Mouse (Mus musculus) testis, adult 2 months (tissue): Measurements from ENCODE around the gene Pcx. TPM values are rescaled to one million over a fixed set of nuclear protein-coding genes. Genes with fewer than 3 reads are reported as not detected.
A peak's percentile ranks its signal among the peaks of the same experiment; 100 is the strongest.

Experiments
- H3K27ac ChIP-seq: fragments of 200-500 bp; 2 replicates; pipeline ENCODE4 v1.5.1; 2012; ENCODE audit warnings: low read depth, low read length; ENCODE audit not compliant: control insufficient read depth, insufficient read depth
- H3K27me3 ChIP-seq: fragments of 200-500 bp; 2 replicates; pipeline ENCODE4 v1.6.1; 2012; ENCODE audit warnings: mild to moderate bottlenecking, low read length, moderate library complexity; ENCODE audit not compliant: control insufficient read depth, insufficient read depth
- H3K36me3 ChIP-seq: fragments of 200-500 bp; 2 replicates; pipeline ENCODE4 v1.6.1; 2012; ENCODE audit warnings: mild to moderate bottlenecking, low read length; ENCODE audit not compliant: control insufficient read depth, insufficient read depth
- H3K4me1 ChIP-seq: fragments of 200-500 bp; 2 replicates; pipeline ENCODE4 v1.6.1; 2012; ENCODE audit warnings: low read length; ENCODE audit not compliant: control insufficient read depth, insufficient read depth
- H3K4me3 ChIP-seq: fragments of 200-500 bp; 2 replicates; pipeline ENCODE4 v1.5.1; 2012; ENCODE audit warnings: low read depth, mild to moderate bottlenecking, low read length, moderate library complexity, mixed read lengths; ENCODE audit not compliant: control insufficient read depth
- CTCF ChIP-seq: fragments of 200-500 bp; IDR thresholded peaks from 2 replicates; pipeline ENCODE4 v1.5.1; 2012; ENCODE audit warnings: low read depth, mild to moderate bottlenecking, inconsistent platforms, low read length, moderate library complexity; ENCODE audit not compliant: control insufficient read depth, insufficient read depth, insufficient replicate concordance
- POLR2A ChIP-seq: fragments of 200-500 bp; IDR thresholded peaks from 2 replicates; pipeline ENCODE4 v1.6.1; 2012; ENCODE audit warnings: low read depth, mild to moderate bottlenecking, inconsistent platforms, low read length, moderate library complexity; ENCODE audit not compliant: control insufficient read depth
- polyA plus RNA-seq: library from polyadenylated mRNA; depleted of rRNA; stranded (reverse); fragments of >200 nt; gene quantifications from 2 replicates; pipeline ENCODE4 v1.2.3, GENCODE M21; 2012

Pcx gene
- polyA plus RNA-seq, 1 experiment: 14.3 TPM

DNA sequence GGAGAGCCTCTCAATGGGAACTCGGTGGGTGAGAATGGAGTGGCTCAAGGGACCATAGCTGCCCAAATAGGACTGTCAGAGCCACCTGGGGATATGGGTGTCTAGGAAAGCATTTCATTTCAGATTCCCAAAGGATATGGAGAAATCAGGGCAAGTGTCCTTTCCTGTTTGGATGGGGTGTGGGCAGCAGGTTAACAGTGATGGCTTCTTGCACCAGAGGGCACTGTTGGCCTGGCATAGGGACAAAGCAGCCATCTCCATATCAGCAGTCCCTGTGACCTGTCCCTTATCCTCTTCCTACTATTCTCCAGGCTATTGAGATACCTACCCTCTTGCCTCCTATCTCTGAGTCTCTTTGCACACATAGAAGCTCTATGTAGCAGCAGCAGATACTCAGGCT lies 78.8 kb downstream of the Pcx start:
- H3K36me3 ChIP-seq: no peaks in the 10 kb centered on the region

DNA sequence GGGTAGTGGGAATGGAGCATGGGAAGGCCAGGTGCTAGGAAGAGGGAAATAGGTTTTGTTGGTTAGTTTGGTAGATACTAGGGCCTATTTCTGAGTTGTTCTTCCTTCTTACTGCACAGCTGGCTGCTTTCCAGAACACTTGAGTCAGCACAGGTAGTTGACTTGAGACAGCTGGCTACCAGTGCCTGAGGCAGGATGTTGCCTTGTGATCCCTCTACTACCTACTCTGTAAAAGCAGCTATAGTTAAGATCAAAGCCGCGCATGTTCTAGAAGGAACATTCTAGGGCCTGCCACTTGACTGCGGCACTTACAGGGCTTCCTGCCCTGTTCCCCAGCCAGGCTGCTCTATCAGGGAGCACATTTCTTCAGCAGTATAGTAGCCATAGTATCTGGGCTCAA lies 79.8 kb downstream of the Pcx start:
- Histone ChIP-seq H3K27me3 (no peaks in the 10 kb centered on the region), H3K36me3 (no peaks in the 10 kb centered on the region), H3K4me3 (no peak overlapping the region), H3K27ac (no peak overlapping the region), H3K4me1 (peaks cover 2% of the 10 kb centered on the region; the same call in 1 of the 2 replicates)
- TF ChIP-seq POLR2A (no peak), CTCF (no peak)

More for the DNA sequence above, 78.8 kb downstream of the Pcx start:
- TF ChIP-seq POLR2A (no peak), CTCF (peak; percentile 30; the same call in 1 of the 2 replicates)
- Histone ChIP-seq H3K27ac (no peak overlapping the region), H3K27me3 (no peaks in the 10 kb centered on the region), H3K4me1 (peaks cover 1% of the 10 kb centered on the region; the same call in 1 of the 2 replicates), H3K4me3 (no peak overlapping the region)

DNA sequence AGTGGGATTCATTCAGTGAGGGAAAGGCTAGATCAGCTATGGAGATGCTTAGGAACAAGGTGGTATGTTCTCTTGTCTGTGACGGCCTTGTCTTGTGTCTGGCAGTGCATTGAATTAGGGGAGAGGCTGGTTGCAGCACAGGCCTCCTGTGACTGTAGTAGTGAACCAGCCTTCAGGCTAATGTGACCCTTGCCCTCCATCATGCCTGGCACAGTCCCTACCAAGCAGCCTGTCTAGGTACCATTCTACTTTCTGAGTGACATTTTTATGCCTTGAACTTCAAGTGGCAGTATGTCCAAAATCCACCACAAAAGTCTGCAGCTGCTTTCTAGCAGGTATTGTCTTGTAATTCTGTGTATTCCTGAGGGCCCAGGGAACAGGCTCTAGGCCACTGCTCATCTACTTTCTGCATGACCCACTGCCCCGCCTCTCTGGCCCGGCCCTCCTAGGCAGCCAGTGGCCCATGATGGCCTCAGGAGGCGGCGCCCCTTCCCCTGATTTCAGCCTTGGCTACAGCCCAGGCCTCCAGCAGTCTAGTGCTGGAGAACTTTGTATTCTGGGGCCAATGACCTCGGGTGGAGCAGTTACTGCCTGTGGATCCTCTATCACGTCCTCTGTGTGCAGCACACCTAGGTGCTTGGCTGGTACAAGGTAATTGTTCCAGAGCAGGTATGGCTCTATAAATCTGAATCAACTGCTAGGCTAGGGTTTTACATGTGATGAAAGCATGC lies 83.7 kb downstream of the Pcx start:
- no peak for TF ChIP-seq POLR2A
- no peak for TF ChIP-seq CTCF
- H3K36me3 ChIP-seq: no peaks in the 10 kb centered on the region
- H3K27me3 ChIP-seq: no peaks in the 10 kb centered on the region
- peaks cover 2% of the 10 kb centered on the region; the same call in 1 of the 2 replicates for H3K4me1 ChIP-seq
- no peak overlapping the region for H3K4me3 ChIP-seq
- no peak overlapping the region for H3K27ac ChIP-seq

DNA sequence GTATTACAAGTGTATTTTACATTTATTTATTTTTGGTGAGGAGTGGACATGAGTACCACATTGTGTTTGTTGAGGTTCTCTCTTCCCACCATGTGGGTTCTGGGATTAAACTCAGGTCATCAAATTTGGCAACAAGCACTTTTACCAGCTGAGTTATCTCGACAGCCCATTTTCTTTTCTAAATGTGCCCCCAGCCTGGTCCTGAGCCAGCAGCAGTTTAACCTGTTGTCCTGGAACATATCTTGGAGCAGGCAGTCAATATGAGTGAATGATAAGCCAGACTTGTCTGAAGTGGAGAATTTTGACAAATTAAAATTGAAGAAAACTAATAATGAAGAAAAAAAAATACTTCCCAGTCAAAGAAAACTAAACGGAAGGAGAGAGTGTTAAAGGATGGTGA lies 85.8 kb downstream of the Pcx start:
- TF ChIP-seq CTCF (no peak), POLR2A (no peak)
- Histone ChIP-seq H3K4me3 (no peak overlapping the region), H3K27ac (no peak overlapping the region), H3K4me1 (peaks cover 2% of the 10 kb centered on the region; the same call in 1 of the 2 replicates), H3K27me3 (no peaks in the 10 kb centered on the region), H3K36me3 (no peaks in the 10 kb centered on the region)

DNA sequence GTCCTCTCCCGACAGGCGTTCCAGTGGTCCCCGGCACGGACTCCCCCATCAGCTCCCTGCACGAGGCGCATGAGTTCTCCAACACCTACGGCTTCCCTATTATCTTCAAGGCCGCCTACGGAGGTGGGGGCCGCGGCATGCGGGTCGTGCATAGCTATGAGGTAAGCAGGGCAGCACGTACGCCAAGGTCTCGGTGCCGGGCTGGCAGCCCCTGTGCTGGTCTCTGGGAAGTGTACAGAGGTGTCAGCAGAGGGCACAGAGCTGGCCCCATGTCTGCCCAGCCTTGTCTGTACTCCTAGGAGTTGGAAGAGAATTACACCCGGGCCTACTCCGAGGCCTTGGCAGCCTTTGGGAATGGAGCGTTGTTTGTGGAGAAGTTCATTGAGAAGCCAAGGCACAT lies 92.2 kb downstream of the Pcx start:
- H3K36me3 ChIP-seq: no peaks in the 10 kb centered on the region
- H3K27me3 ChIP-seq: no peaks in the 10 kb centered on the region
- no peak overlapping the region for H3K27ac ChIP-seq
- no peak for TF ChIP-seq POLR2A
- TF ChIP-seq CTCF: no peak
- no peaks in the 10 kb centered on the region for H3K4me1 ChIP-seq
- H3K4me3 ChIP-seq: no peak overlapping the region

DNA sequence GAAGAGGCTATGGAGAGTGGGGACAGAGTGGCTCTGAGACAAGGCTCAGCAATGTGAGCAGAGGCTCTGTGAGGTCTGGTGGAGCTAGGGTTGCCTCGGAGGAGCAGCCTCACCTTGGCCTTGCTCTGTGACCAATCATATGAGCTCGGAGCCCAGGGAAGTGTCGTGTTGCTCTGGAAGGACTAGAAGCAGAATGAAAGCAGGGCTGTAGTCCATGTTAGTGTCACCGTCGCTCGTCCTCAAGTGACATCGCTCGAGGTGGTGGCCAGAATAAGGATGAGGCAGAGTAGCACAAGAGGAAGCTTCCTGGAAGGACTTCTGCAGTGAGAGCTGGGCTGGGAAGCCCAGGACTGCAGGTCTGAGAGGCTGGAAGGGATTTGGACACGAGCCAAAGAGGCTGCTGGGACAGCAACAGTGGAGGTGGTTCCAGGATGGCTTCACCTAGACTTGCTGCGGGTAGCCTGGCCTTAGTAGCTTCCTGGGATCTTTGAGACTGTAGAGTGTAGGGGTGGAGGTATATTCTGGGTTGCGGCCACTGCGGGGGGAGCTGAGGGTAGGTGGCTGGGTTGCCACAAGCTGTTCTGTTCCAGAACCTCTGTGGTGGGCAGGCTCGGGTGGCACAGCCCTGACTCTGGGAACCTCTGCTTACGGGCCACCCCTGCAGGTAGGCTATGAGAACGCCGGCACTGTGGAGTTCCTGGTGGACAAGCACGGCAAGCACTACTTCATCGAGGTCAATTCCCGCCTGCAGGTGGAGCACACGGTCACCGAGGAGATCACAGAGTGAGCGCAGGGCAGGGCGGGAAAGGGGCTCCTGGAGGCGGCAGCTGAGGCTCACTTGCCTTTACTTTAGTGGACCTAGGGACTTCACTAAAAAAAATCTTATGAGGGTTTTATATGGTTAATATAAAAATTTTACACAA lies 93.8 kb downstream of the Pcx start:
- Histone ChIP-seq H3K27ac (no peak overlapping the region), H3K4me1 (no peaks in the 10 kb centered on the region), H3K4me3 (no peak overlapping the region), H3K36me3 (no peaks in the 10 kb centered on the region), H3K27me3 (no peaks in the 10 kb centered on the region)
- TF ChIP-seq CTCF (peak; percentile 10; the same call in 1 of the 2 replicates), POLR2A (no peak)

DNA sequence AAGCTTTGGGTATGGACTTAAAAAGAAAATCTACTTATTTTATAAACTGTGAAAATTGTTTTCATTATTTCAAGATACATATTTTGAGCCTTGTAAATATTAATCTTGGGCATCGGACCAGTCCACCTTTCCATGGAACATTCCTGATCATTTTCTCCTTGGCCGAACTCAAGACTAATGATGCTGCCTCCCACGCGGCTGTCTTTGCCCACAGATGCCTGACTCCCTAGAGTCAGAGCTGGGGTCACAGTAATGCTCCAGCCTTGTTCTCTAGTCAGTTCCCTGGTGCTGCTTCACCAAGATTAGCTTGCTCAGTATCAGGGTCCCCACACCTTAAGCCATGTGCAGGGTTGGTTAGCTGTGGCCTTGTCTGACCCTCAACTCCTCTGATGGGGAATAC lies 95.4 kb downstream of the Pcx start:
- H3K27me3 ChIP-seq: no peaks in the 10 kb centered on the region
- no peaks in the 10 kb centered on the region for H3K36me3 ChIP-seq
- H3K4me3 ChIP-seq: peak overlapping the region; percentile 3
- no peak for TF ChIP-seq CTCF
- TF ChIP-seq POLR2A: no peak
- no peaks in the 10 kb centered on the region for H3K4me1 ChIP-seq
- H3K27ac ChIP-seq: no peak overlapping the region
